Mouse (Mus musculus) intestine, embryonic 14.5 days (tissue): Measurements from ENCODE around the gene D930007J09Rik. TPM values are rescaled to one million over a fixed set of nuclear protein-coding genes. Genes with fewer than 3 reads are reported as not detected.
A peak's percentile ranks its signal among the peaks of the same experiment; 100 is the strongest.

Experiments
- ATAC-seq: fragments of 200-750 bp; cut with Nextera tagmentation; replicated peaks from 2 replicates; pipeline ENCODE4 v1.8.0; 2017; ENCODE audit warnings: low read depth, moderate number of reproducible peaks, moderate TSS enrichment, moderate library complexity; ENCODE audit not compliant: low FRiP score, low TSS enrichment
- DNase-seq: peaks from one replicate; pipeline ENCODE4 v3.0.0-alpha.2; 2018; ENCODE audit warnings: low spot score
- H3K27ac ChIP-seq: fragments of 300-500 bp; sonication (generic); 2 replicates; pipeline ENCODE4 v1.5.1; 2014; ENCODE audit warnings: low read depth, mild to moderate bottlenecking, control low read depth
- H3K27me3 ChIP-seq: fragments of 300-500 bp; sonication (generic); replicated peaks from 2 replicates; pipeline ENCODE4 v1.6.1; 2014; ENCODE audit warnings: low read length, control low read depth; ENCODE audit not compliant: control insufficient read depth, insufficient read depth
- H3K36me3 ChIP-seq: fragments of 300-500 bp; sonication (generic); 2 replicates; pipeline ENCODE4 v1.6.1; 2014; ENCODE audit warnings: low read length, control low read depth; ENCODE audit not compliant: control insufficient read depth, insufficient read depth
- H3K4me1 ChIP-seq: fragments of 300-500 bp; sonication (generic); replicated peaks from 2 replicates; pipeline ENCODE4 v1.6.1; 2014; ENCODE audit warnings: low read length, control low read depth, mixed read lengths; ENCODE audit not compliant: control insufficient read depth, insufficient read depth
- H3K4me2 ChIP-seq: fragments of 300-500 bp; sonication (generic); 2 replicates; pipeline ENCODE4 v1.6.1; 2014; ENCODE audit warnings: low read length
- H3K4me3 ChIP-seq: fragments of 300-500 bp; sonication (generic); 2 replicates; pipeline ENCODE4 v1.5.1; 2014; ENCODE audit warnings: low read depth, low read length, control low read depth, mixed read lengths
- H3K9ac ChIP-seq: fragments of 300-500 bp; sonication (generic); 2 replicates; pipeline ENCODE4 v1.6.1; 2014; ENCODE audit warnings: mild to moderate bottlenecking, low read length
- H3K9me3 ChIP-seq: fragments of 300-500 bp; sonication (generic); 2 replicates; pipeline ENCODE4 v1.6.1; 2016; ENCODE audit warnings: low read length, control low read depth; ENCODE audit not compliant: control insufficient read depth
- WGBS: fragments of 180-500 bp; shearing (Covaris S2); extraction: QIAGEN DNeasy Blood & Tissue Kit; methylation state at CpG from one replicate; pipeline ENCODE4 v1.1.7; 2014; 5-methylcytosine and 5-hydroxymethylcytosine counted together
- polyA plus RNA-seq: library from polyadenylated mRNA; unstranded; fragments of >200 nt; fragmentation: Nextera tagmentation; extraction: Ambion mirVana; gene quantifications from 2 replicates; pipeline ENCODE4 v1.2.1, GENCODE M21; 2014

D930007J09Rik gene
- polyA plus RNA-seq, 1 experiment from 2014 or later: not detected

GRCm38 (mm10) chr13:32803701-32804345, 1.2 kb upstream of the D930007J09Rik start:
- WGBS: 76% methylated on average over 4 of the region's 4 CpGs
- DNase-seq: no peak

GRCm38 (mm10) chr13:32801693-32802221, 892 bp downstream of the D930007J09Rik start, which contains the start of gene Wrnip1:
Wrnip1 (plus strand) TSS chr13:32802038.
- peak within 1 kb of the TSS; percentile 59 for H3K27ac ChIP-seq
- ATAC-seq: peak; percentile 97
- peaks cover 12% of the 10 kb centered on the region for H3K4me1 ChIP-seq
- H3K4me2 ChIP-seq: peak within 1 kb of the TSS; percentile 86
- H3K9me3 ChIP-seq: no peaks in the 10 kb centered on the region
- no peaks in the 10 kb centered on the region for H3K27me3 ChIP-seq
- H3K4me3 ChIP-seq: peak within 1 kb of the TSS; percentile 82
- H3K9ac ChIP-seq: peak within 1 kb of the TSS; percentile 74
- WGBS: under 1% methylated on average over 50 of the region's 51 CpGs
- peak; percentile 91 for DNase-seq
- H3K36me3 ChIP-seq: peaks cover 19% of the 10 kb centered on the region

More at GRCm38 (mm10) chr13:32803701-32804345, 1.2 kb upstream of the D930007J09Rik start:
- Histone ChIP-seq H3K4me2 (peak overlapping the region; percentile 86), H3K4me3 (peak overlapping the region; percentile 82), H3K9ac (peak overlapping the region; percentile 74), H3K36me3 (peaks cover 36% of the 10 kb centered on the region), H3K27me3 (no peaks in the 10 kb centered on the region), H3K4me1 (peaks cover 12% of the 10 kb centered on the region), H3K27ac (no peak overlapping the region), H3K9me3 (no peaks in the 10 kb centered on the region)
- no peak for ATAC-seq

- Histone ChIP-seq H3K36me3 (peaks cover 11% of the 10 kb centered on the region), H3K27ac (no peak overlapping the region)
Observed at GRCm38 (mm10) chr13:32800859-32801258, 1.8 kb downstream of the D930007J09Rik start.

GRCm38 (mm10) chr13:32799131-32799530, 3.5 kb downstream of the D930007J09Rik start:
- no peaks in the 10 kb centered on the region for H3K36me3 ChIP-seq
- no peak overlapping the region for H3K4me3 ChIP-seq
- DNase-seq (no peak), ATAC-seq (no peak)
- peaks cover 12% of the 10 kb centered on the region for H3K4me1 ChIP-seq
- no peaks in the 10 kb centered on the region for H3K9me3 ChIP-seq
- 70% methylated on average over 2 of the region's 2 CpGs for WGBS
- H3K9ac ChIP-seq: no peak overlapping the region
- H3K27ac ChIP-seq: no peak overlapping the region
- no peak overlapping the region for H3K4me2 ChIP-seq
- no peaks in the 10 kb centered on the region for H3K27me3 ChIP-seq

More at GRCm38 (mm10) chr13:32800859-32801258, 1.8 kb downstream of the D930007J09Rik start:
- H3K9me3 ChIP-seq: no peaks in the 10 kb centered on the region
- DNase-seq (no peak), ATAC-seq (no peak)
- H3K4me1 ChIP-seq: peaks cover 12% of the 10 kb centered on the region
- no peaks in the 10 kb centered on the region for H3K27me3 ChIP-seq
- peak overlapping the region; percentile 86 for H3K4me2 ChIP-seq
- H3K4me3 ChIP-seq: peak overlapping the region; percentile 82
- no peak overlapping the region; the same call in 1 of the 2 replicates for H3K9ac ChIP-seq

- no peak overlapping the region for H3K4me2 ChIP-seq
- no peaks in the 10 kb centered on the region; the same call in 1 of the 2 replicates for H3K4me1 ChIP-seq
- H3K9me3 ChIP-seq: no peaks in the 10 kb centered on the region
- no peak overlapping the region for H3K27ac ChIP-seq
- no peak for ATAC-seq
- WGBS: 91% methylated on average over 1 of the region's 1 CpGs
- H3K4me3 ChIP-seq: no peak overlapping the region
- no peaks in the 10 kb centered on the region for H3K27me3 ChIP-seq
- DNase-seq: no peak
- no peak overlapping the region for H3K9ac ChIP-seq
- H3K36me3 ChIP-seq: no peaks in the 10 kb centered on the region
Observed at GRCm38 (mm10) chr13:32797085-32797484, 5.6 kb downstream of the D930007J09Rik start.

- Histone ChIP-seq H3K36me3 (no peaks in the 10 kb centered on the region), H3K9ac (no peak overlapping the region), H3K4me3 (no peak overlapping the region), H3K4me2 (no peak overlapping the region), H3K27ac (no peak overlapping the region), H3K9me3 (no peaks in the 10 kb centered on the region), H3K27me3 (no peaks in the 10 kb centered on the region), H3K4me1 (no peaks in the 10 kb centered on the region)
- no peak for ATAC-seq
- 86% methylated on average over 5 of the region's 5 CpGs for WGBS
- DNase-seq: no peak
Observed at GRCm38 (mm10) chr13:32795166-32795565, 7.5 kb downstream of the D930007J09Rik start.

- H3K9me3 ChIP-seq: no peaks in the 10 kb centered on the region
- H3K27me3 ChIP-seq: no peaks in the 10 kb centered on the region
- 70% methylated on average over 2 of the region's 2 CpGs for WGBS
- no peak overlapping the region for H3K4me3 ChIP-seq
- no peak overlapping the region for H3K4me2 ChIP-seq
- no peaks in the 10 kb centered on the region for H3K36me3 ChIP-seq
- DNase-seq (no peak), ATAC-seq (no peak)
- no peak overlapping the region for H3K27ac ChIP-seq
- H3K4me1 ChIP-seq: no peaks in the 10 kb centered on the region
- H3K9ac ChIP-seq: no peak overlapping the region
Observed at GRCm38 (mm10) chr13:32794619-32795018, 8.0 kb downstream of the D930007J09Rik start.

- no peak for ATAC-seq
- Histone ChIP-seq H3K36me3 (no peaks in the 10 kb centered on the region), H3K4me3 (no peak overlapping the region), H3K27me3 (no peaks in the 10 kb centered on the region), H3K9me3 (no peaks in the 10 kb centered on the region), H3K9ac (no peak overlapping the region), H3K4me2 (no peak overlapping the region), H3K27ac (no peak overlapping the region), H3K4me1 (no peaks in the 10 kb centered on the region)
- no peak for DNase-seq
- 80% methylated on average over 4 of the region's 4 CpGs for WGBS
Observed at GRCm38 (mm10) chr13:32789781-32790180, 12.9 kb downstream of the D930007J09Rik start.

GRCm38 (mm10) chr13:32787584-32787983, 15.1 kb downstream of the D930007J09Rik start:
- H3K27me3 ChIP-seq: no peaks in the 10 kb centered on the region
- H3K36me3 ChIP-seq: no peaks in the 10 kb centered on the region
- H3K4me2 ChIP-seq: no peak overlapping the region
- H3K9me3 ChIP-seq: no peaks in the 10 kb centered on the region
- H3K4me3 ChIP-seq: no peak overlapping the region
- no peak overlapping the region for H3K9ac ChIP-seq
- no peaks in the 10 kb centered on the region for H3K4me1 ChIP-seq
- no peak for ATAC-seq
- no peak overlapping the region for H3K27ac ChIP-seq
- WGBS: 66% methylated on average over 2 of the region's 2 CpGs
- no peak for DNase-seq
